Mouse (Mus musculus) stomach, embryonic 14.5 days (tissue): ENCODE measurements at regions not wholly inside any gene's neighbourhood (a gene's known extent, or its start where the extent isn't known, plus 50 kb on each side); places are given as distances from the start of the nearest gene placed in this dataset.

Experiments
- ATAC-seq: fragments of 200-750 bp; cut with Nextera tagmentation; 2 replicates; pipeline ENCODE4 v1.8.0; 2017; ENCODE audit warnings: low read depth, moderate TSS enrichment; ENCODE audit not compliant: insufficient number of reproducible peaks, insufficient read depth, low FRiP score
- H3K27ac ChIP-seq: fragments of 300-500 bp; sonication (generic); 2 replicates; pipeline ENCODE4 v1.5.1; 2014; ENCODE audit warnings: mild to moderate bottlenecking, low read length, moderate library complexity, mixed read lengths
- H3K27me3 ChIP-seq: fragments of 300-500 bp; sonication (generic); 2 replicates; pipeline ENCODE4 v1.6.1; 2014; ENCODE audit warnings: low read length, control low read depth, mixed read lengths; ENCODE audit not compliant: control insufficient read depth, insufficient read depth
- H3K36me3 ChIP-seq: fragments of 300-500 bp; sonication (generic); 2 replicates; pipeline ENCODE4 v1.6.1; 2014; ENCODE audit warnings: mild to moderate bottlenecking, control low read depth, low read length, moderate library complexity, mixed read lengths; ENCODE audit not compliant: control insufficient read depth, insufficient read depth
- H3K4me1 ChIP-seq: fragments of 300-500 bp; sonication (generic); 2 replicates; pipeline ENCODE4 v1.6.1; 2014; ENCODE audit warnings: low read length, control low read depth, mixed read lengths; ENCODE audit not compliant: control insufficient read depth, insufficient read depth
- H3K4me2 ChIP-seq: fragments of 300-500 bp; sonication (generic); replicated peaks from 2 replicates; pipeline ENCODE4 v1.6.1; 2014; ENCODE audit warnings: low read depth, low read length, control low read depth
- H3K4me3 ChIP-seq: fragments of 300-500 bp; sonication (generic); 2 replicates; pipeline ENCODE4 v1.5.1; 2014; ENCODE audit warnings: low read depth, low read length, control low read depth
- H3K9ac ChIP-seq: fragments of 300-500 bp; sonication (generic); replicated peaks from 2 replicates; pipeline ENCODE4 v1.6.1; 2014; ENCODE audit warnings: low read depth, mild to moderate bottlenecking, control low read depth, low read length, moderate library complexity, mixed read lengths
- H3K9me3 ChIP-seq: fragments of 300-500 bp; sonication (generic); 2 replicates; pipeline ENCODE4 v1.6.1; 2016; ENCODE audit warnings: low read depth, low read length, control low read depth; ENCODE audit not compliant: control insufficient read depth
- WGBS: fragments of 180-500 bp; shearing (Covaris S2); extraction: QIAGEN DNeasy Blood & Tissue Kit; methylation state at CpG from one replicate; pipeline ENCODE4 v1.1.7; 2014; 5-methylcytosine and 5-hydroxymethylcytosine counted together

DNA sequence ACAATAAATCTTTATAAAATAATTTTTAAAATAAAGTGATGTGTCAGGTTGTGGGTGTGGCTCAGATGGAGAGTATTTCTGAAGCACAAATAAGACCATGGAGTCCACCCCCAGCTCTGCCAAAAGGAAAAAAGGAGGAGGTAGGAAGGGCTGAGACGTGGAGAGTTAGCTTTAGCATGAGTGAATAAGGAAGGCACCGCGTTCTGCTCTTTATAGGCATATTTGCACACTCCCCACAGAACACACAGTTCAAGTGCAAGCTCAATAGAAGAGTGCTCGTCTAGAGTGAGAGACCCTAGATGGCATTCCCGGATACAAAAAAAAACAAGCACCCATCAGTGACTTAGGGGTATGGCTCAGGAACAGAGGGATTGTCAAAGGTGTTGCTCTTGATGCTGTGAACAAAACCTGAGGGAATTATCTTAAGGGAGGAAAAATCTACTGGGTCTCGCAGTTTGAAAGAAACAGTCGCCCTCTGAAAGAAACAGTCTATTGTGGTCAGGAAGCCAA is 134.2 kb downstream of the Ly86 start:
- 70% methylated on average over 7 of the region's 7 CpGs for WGBS
- Histone ChIP-seq H3K27me3 (no peaks in the 10 kb centered on the region), H3K9ac (no peak overlapping the region), H3K27ac (no peak overlapping the region; the same call in 1 of the 2 replicates), H3K36me3 (no peaks in the 10 kb centered on the region), H3K4me2 (no peak overlapping the region), H3K9me3 (no peaks in the 10 kb centered on the region), H3K4me1 (peaks cover 31% of the 10 kb centered on the region), H3K4me3 (no peak overlapping the region)
- ATAC-seq, result no peak

DNA sequence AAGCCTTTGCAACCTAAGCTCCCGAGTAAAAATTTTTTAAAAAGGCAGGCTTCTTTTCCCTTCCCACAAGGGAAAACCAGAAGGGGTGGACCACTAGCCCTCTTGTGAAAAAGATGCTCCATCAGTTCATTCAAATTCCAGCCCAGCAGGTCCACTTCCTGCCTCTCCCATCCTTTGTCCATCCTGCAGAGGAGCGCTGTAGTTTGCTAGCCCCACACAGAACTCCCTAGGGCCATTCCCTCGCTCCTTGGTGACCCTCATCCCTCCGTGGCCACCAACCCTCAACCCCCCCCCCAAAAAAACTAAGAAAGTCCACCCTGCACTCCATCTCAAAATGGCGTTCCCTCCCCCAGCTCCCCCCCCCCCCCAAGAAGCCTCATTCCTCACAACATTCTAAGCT is 136.5 kb downstream of the Ly86 start:
- no peaks in the 10 kb centered on the region for H3K36me3 ChIP-seq
- no peaks in the 10 kb centered on the region for H3K27me3 ChIP-seq
- H3K9ac ChIP-seq, result no peak overlapping the region
- peaks cover 31% of the 10 kb centered on the region for H3K4me1 ChIP-seq
- ATAC-seq, result no peak
- no peak overlapping the region for H3K4me3 ChIP-seq
- peak overlapping the region; percentile 87; the same call in 1 of the 2 replicates for H3K27ac ChIP-seq
- WGBS, result 64% methylated on average over 4 of the region's 5 CpGs
- no peak overlapping the region for H3K4me2 ChIP-seq
- H3K9me3 ChIP-seq, result no peaks in the 10 kb centered on the region

DNA sequence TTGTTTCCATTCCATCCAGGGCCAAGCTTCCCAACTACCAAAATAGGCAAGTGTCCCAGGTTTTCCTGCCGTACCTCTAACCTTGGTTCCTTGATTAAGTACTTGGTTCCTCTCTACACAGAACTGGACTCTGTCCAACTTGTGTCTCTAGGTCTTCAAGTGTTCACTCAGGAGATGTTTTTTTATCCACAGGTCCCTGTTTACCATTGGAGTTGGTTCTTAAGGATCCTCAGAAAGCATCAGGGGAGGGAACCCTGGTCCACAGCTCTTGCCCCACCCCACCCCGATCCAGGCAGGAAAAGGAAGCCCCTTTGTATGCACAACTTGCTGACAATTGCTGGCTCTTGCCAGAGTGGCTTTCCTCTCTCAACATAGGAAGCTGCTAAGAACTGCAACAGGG is 137.0 kb downstream of the Ly86 start:
- peaks cover 26% of the 10 kb centered on the region for H3K4me1 ChIP-seq
- no peak overlapping the region for H3K4me3 ChIP-seq
- H3K27me3 ChIP-seq, result no peaks in the 10 kb centered on the region
- WGBS, result 30% methylated on average over 2 of the region's 2 CpGs
- H3K9me3 ChIP-seq, result no peaks in the 10 kb centered on the region
- ATAC-seq, result no peak
- no peak overlapping the region for H3K4me2 ChIP-seq
- H3K9ac ChIP-seq, result no peak overlapping the region
- H3K36me3 ChIP-seq, result no peaks in the 10 kb centered on the region
- peak overlapping the region; percentile 87 for H3K27ac ChIP-seq

DNA sequence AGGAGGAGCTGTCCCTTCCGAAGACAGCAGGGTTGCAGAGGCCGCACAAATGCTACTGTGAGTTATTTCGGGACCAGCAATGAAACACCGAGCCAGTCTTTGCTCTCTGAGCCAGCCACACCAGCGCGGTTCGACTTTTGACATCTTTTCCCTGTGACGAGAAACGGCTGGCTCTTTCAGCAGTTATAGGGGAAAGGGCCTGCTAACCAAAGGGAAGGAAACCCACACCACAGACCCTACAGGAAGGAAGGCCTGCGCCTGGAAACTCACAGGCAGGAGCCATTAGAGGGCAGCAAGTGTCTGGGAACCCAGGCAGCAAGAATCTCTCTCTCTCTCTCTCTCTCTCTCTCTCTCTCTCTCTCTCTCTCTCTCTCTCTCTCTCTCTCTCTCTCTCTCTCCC is 137.6 kb downstream of the Ly86 start:
- Histone ChIP-seq H3K36me3 (no peaks in the 10 kb centered on the region), H3K9me3 (no peaks in the 10 kb centered on the region), H3K9ac (no peak overlapping the region), H3K27me3 (no peaks in the 10 kb centered on the region), H3K4me2 (no peak overlapping the region), H3K4me1 (peaks cover 21% of the 10 kb centered on the region), H3K27ac (peak overlapping the region; percentile 87), H3K4me3 (no peak overlapping the region)
- ATAC-seq, result peak; percentile 74
- 8% methylated on average over 10 of the region's 10 CpGs for WGBS

DNA sequence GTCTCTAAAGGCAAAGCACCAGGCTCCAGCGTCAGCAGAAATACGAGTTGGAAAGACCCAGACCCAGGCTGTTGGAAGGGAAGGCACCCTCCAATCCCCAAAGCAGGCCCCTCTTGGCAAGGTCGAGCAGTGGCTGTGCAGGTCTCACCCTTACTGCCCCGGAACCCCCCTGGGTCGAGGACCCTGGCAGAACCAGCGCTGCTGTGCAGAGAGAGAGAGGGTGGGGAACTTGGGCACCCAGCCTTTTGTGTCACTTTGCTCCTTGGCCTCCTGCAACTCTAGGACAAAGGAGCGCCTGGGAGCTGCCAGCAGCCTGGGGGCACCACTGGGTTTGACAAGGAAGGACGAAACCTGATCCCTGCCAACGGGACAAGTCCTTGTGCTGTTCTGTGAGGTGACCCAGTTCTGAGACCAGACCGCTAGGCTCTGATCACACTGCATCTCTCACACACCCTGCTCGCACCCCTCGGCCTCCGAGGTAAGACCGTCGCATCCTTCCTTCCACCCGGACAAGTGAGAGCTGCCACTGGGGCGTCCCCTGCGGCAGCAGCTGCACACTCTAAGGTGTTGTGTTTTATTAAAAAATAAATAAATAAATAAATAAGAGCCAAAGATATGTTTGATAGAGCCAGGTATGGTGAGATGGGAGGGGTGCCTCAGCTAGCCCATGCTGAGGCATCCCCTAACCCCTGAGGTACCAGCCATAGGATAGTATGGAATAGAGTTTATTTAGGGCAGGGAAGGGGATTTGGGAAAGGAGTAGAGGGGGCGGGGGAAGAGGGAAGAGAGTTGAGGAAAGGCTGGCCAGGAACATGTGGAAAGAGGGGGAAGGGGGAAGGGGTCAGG is 138.2 kb downstream of the Ly86 start:
- H3K36me3 ChIP-seq, result no peaks in the 10 kb centered on the region
- ATAC-seq, result peak; percentile 39; the same call in 1 of the 2 replicates
- peak overlapping the region; percentile 87 for H3K27ac ChIP-seq
- 25% methylated on average over 19 of the region's 19 CpGs for WGBS
- H3K4me3 ChIP-seq, result no peak overlapping the region
- H3K9ac ChIP-seq, result no peak overlapping the region
- H3K27me3 ChIP-seq, result no peaks in the 10 kb centered on the region
- H3K4me1 ChIP-seq, result peaks cover 14% of the 10 kb centered on the region
- no peaks in the 10 kb centered on the region for H3K9me3 ChIP-seq
- H3K4me2 ChIP-seq, result peak overlapping the region; percentile 29; the same call in 1 of the 2 replicates

DNA sequence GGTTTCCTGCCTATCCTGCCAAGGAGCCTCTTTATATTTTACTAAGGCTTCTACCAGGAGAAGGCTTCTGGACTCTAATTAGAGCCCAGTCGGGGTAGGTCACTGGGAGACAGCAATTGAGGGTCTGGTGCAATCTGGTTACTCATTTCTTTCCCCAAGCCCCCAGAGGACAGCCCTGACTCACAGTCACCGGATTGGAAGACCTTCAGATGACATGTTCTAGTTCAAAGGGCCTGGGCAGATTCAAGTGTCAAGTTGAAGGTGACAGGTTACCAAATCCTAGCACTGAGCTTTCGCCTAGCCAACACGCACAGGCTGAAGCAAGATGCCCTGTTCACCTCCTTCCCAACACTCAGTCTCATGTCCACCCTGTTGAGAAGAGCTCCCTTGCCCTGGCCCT is 139.6 kb downstream of the Ly86 start:
- H3K9me3 ChIP-seq, result no peaks in the 10 kb centered on the region
- ATAC-seq, result no peak
- H3K4me1 ChIP-seq, result peaks cover 12% of the 10 kb centered on the region; the same call in 1 of the 2 replicates
- no peak overlapping the region for H3K4me3 ChIP-seq
- H3K4me2 ChIP-seq, result no peak overlapping the region
- H3K27me3 ChIP-seq, result no peaks in the 10 kb centered on the region
- H3K36me3 ChIP-seq, result no peaks in the 10 kb centered on the region
- WGBS, result 81% methylated on average over 4 of the region's 4 CpGs
- no peak overlapping the region for H3K9ac ChIP-seq
- H3K27ac ChIP-seq, result no peak overlapping the region

DNA sequence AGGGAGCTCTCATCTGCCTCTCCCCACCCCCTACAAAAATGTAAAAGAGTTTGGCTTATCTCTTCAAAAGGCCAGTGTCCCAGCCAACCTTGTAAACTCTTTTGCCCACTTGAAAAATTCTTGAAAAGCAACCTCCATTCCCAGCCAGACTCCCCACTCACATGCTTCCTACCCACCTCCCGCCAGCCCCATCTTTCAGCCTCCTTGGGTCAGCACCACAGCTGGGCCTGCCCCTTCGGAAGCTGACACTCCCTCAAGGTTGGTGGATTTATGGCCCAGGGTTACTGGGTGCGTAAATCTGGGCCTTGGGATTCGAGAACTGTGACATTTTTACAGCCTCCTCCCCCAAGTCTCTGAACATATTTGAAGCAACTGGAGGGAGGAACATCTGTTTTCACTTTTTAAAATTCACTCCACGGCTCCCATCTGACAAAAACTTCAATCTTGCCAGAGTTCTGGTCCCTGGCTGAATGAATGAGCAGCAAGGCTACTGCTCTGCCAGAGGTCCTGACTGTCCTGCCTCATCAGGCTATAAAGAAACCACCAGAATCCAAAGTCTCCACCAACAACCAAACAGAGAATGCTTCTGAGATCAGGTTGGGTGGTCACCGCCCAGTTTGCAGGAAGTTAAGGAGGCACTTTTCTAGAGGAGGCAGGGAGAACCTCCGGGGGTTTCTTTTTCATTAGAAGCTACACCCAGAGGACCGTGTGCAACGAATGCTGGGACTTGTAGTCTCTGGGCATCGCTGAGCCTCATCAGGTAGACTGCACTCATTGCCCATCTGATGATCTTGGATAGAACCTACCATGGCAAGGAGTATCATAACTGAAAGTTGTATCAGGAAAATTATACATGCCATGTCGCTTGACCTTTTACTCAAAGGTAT is 147.3 kb downstream of the Ly86 start:
- Histone ChIP-seq H3K27me3 (no peaks in the 10 kb centered on the region), H3K27ac (no peak overlapping the region), H3K4me2 (no peak overlapping the region), H3K4me1 (no peaks in the 10 kb centered on the region), H3K9ac (no peak overlapping the region), H3K9me3 (no peaks in the 10 kb centered on the region), H3K36me3 (no peaks in the 10 kb centered on the region), H3K4me3 (no peak overlapping the region)
- no peak; the same call in 1 of the 2 replicates for ATAC-seq
- 57% methylated on average over 11 of the region's 11 CpGs for WGBS

DNA sequence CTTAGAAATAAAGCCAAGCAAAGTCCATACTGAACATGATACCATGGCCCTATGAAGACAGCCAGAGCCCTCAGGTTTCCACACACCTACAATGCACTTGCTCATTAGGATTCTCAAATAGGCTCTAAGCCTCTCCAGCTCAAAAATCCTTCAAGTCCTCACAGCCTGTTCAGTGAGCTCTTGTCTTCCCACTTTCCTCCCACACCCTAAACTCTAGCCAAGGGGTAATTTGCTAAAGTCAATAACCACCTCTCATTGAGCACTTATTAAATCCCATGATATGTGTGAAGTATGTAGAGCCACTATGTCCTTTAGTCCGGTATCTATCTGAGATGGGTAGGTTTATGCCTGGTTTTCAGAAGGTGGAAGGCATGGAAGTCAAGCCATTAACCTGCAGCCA is 148.3 kb downstream of the Ly86 start:
- Histone ChIP-seq H3K4me3 (no peak overlapping the region), H3K4me2 (no peak overlapping the region), H3K36me3 (no peaks in the 10 kb centered on the region), H3K9ac (no peak overlapping the region), H3K27ac (no peak overlapping the region), H3K9me3 (no peaks in the 10 kb centered on the region), H3K27me3 (no peaks in the 10 kb centered on the region), H3K4me1 (no peaks in the 10 kb centered on the region)
- 86% methylated on average over 1 of the region's 1 CpGs for WGBS
- no peak for ATAC-seq
